Mouse (Mus musculus) thymus, postnatal 4 days (tissue): ENCODE measurements at regions not wholly inside any gene's neighbourhood (a gene's known extent, or its start where the extent isn't known, plus 50 kb on each side); places are given as distances from the start of the nearest gene placed in this dataset.

Experiments used
- DNase-seq: peaks from one replicate; pipeline ENCODE4 v3.0.0; 2021

DNA sequence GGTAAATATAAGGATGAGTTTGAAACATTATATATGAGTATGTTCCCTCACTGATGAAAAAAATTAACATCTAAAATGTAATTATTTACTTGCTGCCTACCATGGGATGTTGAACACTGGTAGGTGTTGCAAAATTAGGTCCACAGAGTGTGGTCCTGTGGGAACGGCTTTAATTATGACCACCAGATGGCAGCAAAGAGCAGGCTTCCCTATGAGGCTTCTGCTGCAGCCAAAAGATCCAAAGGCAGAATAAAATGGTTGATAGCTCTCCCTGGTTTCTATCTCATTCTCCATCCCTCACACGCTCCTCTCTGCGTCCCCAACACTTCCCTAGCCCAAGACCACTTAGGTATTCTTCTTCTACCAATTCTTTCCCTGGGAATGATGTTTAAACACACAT, 54.6 kb upstream of the Cit start:
- peak; percentile 75 for DNase-seq
